Mouse (Mus musculus) ES-E14 (cell line): ENCODE measurements around the gene Rorb. TPM values are rescaled to one million over a fixed set of nuclear protein-coding genes. Genes with fewer than 3 reads are reported as not detected.

ENCODE experiments used
- DNase-seq: peaks from one replicate; pipeline ENCODE4 v3.0.0-alpha.2; 2013; ENCODE audit warnings: low read depth, low spot score
- H3K27ac ChIP-seq: 2 replicates; pipeline ENCODE4 v1.5.1; 2012; ENCODE audit warnings: low read depth, mild to moderate bottlenecking, low read length, moderate library complexity, mixed read lengths; ENCODE audit not compliant: poor library complexity, insufficient read depth, severe bottlenecking
- H3K36me3 ChIP-seq: 2 replicates; pipeline ENCODE4 v1.6.1; 2012; ENCODE audit warnings: mild to moderate bottlenecking, low read length, moderate library complexity, mixed read lengths; ENCODE audit not compliant: control insufficient read depth, poor library complexity, insufficient read depth, severe bottlenecking
- H3K4me1 ChIP-seq, 2 experiments: fragments of 150-350 bp in 1 of 2; sonication (generic) in 1 of 2; 2 replicates each; pipeline ENCODE4 v1.6.1; 2012; ENCODE audit warnings: low read length in 2 of 2, mild to moderate bottlenecking in 1 of 2, mixed read lengths in 1 of 2; ENCODE audit not compliant: control insufficient read depth in 2 of 2, insufficient read depth in 2 of 2, poor library complexity in 1 of 2
- H3K4me3 ChIP-seq, 2 experiments: fragments of 150-350 bp in 1 of 2; sonication (generic) in 1 of 2; 2 replicates each; pipeline ENCODE4 v1.5.1; 2012; ENCODE audit warnings: low read length in 2 of 2, low read depth in 1 of 2, mild to moderate bottlenecking in 1 of 2, mixed read lengths in 1 of 2; ENCODE audit not compliant: insufficient read depth in 1 of 2, poor library complexity in 1 of 2, severe bottlenecking in 1 of 2
- H3K9ac ChIP-seq: 2 replicates; pipeline ENCODE4 v1.6.1; 2012; ENCODE audit warnings: low read depth, mild to moderate bottlenecking, low read length, mixed read lengths; ENCODE audit not compliant: poor library complexity, insufficient read depth, severe bottlenecking
- H3K9me3 ChIP-seq: fragments of 150-350 bp; sonication (generic); 2 replicates; pipeline ENCODE4 v1.6.1; 2012; ENCODE audit warnings: low read depth, mild to moderate bottlenecking, low read length; ENCODE audit not compliant: control insufficient read depth, insufficient read depth
- CHD2 ChIP-seq: IDR thresholded peaks from 2 replicates; pipeline ENCODE4 v1.6.1; 2014; ENCODE audit warnings: mild to moderate bottlenecking, low read depth, low read length, inconsistent platforms
- HCFC1 ChIP-seq: IDR thresholded peaks from 2 replicates; pipeline ENCODE4 v1.6.1; 2012; ENCODE audit warnings: low read length, inconsistent platforms, borderline replicate concordance; ENCODE audit not compliant: insufficient read depth
- MAFK ChIP-seq: IDR thresholded peaks from 2 replicates; pipeline ENCODE4 v1.6.1; 2014; ENCODE audit warnings: mild to moderate bottlenecking, low read depth, low read length, inconsistent platforms; ENCODE audit not compliant: insufficient read depth
- ZC3H11A ChIP-seq: IDR thresholded peaks from 2 replicates; pipeline ENCODE4 v1.6.1; 2012; ENCODE audit warnings: low read depth, mild to moderate bottlenecking, inconsistent platforms, low read length, borderline replicate concordance
- ZNF384 ChIP-seq: IDR thresholded peaks from 2 replicates; pipeline ENCODE4 v1.6.1; 2012; ENCODE audit warnings: low read depth, low read length, inconsistent platforms
- in situ Hi-C, 2 experiments: fragments of 600-800 bp; cut with MboI; formaldehyde crosslinking; loops; one replicate each; pipeline ENCODE4 v1.15.1; 2025; ENCODE audit warnings: low sequenced_read_pairs in 2 of 2, inconsistent platforms in 1 of 2; ENCODE audit not compliant: unreplicated experiment in 2 of 2
- total RNA-seq: library from RNA; depleted of rRNA; stranded (reverse); fragments of 300-350 nt; gene quantifications from 2 replicates; pipeline ENCODE4 v1.2.3, GENCODE M21; 2012

Gene Rorb
- total RNA-seq, 1 experiment = 0.13 TPM

DNA sequence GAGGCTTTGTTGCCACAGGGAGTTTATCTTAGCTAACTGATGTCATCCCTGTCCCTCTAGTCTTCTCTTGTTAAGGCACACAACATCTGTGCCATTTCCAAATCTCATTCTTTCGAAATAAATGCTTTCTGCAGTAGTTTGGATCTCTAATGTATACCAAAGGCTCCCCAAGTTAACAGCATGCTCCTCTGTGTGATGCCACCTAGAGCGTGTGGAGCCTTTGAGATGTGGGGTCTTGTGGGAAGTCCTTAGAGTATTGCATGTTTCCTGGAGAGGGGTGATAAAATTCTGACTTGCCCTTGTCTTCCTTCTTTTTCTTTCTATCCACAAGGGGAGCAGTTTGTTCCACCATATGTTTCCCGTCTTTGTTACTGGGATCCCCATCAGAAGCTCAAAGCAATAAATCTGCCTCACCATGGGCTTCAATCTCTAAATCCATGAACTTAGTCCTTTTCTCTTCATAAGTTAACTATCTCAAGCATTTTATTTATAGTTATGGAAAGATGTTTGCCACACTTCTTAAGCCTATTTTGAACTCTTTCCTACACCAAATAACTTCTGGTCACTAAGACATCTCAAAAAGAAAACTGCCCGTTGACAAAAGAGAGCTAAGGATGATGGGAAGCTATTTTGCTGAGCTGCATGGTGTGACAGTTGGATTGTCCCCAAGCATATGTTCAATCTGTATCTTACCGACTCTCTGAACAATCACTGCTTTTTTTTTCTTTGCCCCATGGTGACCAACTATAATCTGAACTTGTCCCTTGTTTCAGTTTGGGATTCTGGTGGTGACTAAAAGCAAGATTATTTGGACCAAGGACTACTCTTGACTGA is 76.3 kb downstream of the Rorb start:
- H3K4me3 ChIP-seq = no peak overlapping the region
- in situ Hi-C loops = no loop called here
- no peaks in the 10 kb centered on the region for H3K36me3 ChIP-seq
- no peaks in the 10 kb centered on the region for H3K9me3 ChIP-seq
- no peak overlapping the region for H3K9ac ChIP-seq
- TF ChIP-seq MAFK (no peak), ZNF384 (no peak), ZC3H11A (no peak), CHD2 (no peak)
- DNase-seq = no peak
- H3K27ac ChIP-seq = no peak overlapping the region
- no peaks in the 10 kb centered on the region for H3K4me1 ChIP-seq

DNA sequence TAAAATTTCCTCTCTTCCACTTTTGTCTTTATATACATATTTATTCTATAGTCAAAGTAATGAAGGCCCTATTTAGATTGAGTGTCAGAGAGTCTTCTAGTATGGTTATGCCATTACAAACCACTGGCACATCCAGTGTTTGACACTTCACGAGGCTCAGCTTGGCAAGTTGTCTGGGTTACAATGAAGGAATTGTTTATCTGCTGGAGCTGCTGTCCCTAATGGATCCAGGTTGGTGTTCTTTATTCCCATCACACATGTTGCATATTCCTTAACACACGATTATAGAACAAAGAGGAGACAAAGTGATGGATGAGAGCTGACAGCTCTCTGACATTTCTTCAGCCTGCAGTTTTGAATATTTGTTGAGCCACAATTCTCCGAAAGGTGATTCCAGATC is 77.0 kb downstream of the Rorb start:
- no peak overlapping the region for H3K9ac ChIP-seq
- H3K4me3 ChIP-seq = no peak overlapping the region
- TF ChIP-seq CHD2 (no peak), ZC3H11A (no peak), HCFC1 (no peak), MAFK (no peak), ZNF384 (no peak)
- no peaks in the 10 kb centered on the region for H3K36me3 ChIP-seq
- no peaks in the 10 kb centered on the region for H3K4me1 ChIP-seq
- DNase-seq = no peak
- in situ Hi-C loops = no loop called here
- H3K9me3 ChIP-seq = no peaks in the 10 kb centered on the region
- H3K27ac ChIP-seq = no peak overlapping the region

DNA sequence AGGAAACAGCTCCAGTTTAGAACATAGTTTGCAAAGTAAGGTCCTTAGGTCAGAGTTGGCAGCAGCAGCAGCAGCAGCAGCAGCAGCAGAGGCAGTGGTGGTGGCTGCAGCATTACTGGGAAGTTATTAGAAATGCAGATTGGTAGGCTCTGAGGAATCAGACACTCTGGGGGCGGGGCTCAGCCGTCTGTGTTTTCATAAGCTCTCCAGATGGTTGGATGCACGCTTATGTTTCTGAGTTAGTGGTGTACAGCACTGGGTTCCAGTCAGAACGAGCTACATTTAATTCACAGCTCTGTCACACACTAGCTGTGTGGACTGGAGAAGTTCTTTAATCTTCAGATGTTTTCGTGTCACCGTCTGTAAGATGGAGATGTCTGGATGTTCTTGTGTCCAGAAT is 105.9 kb downstream of the Rorb start:
- Histone ChIP-seq H3K36me3 (no peaks in the 10 kb centered on the region), H3K9me3 (no peaks in the 10 kb centered on the region), H3K27ac (no peak overlapping the region), H3K9ac (no peak overlapping the region), H3K4me1 (no peaks in the 10 kb centered on the region), H3K4me3 (no peak overlapping the region)
- in situ Hi-C loops = no loop called here
- TF ChIP-seq MAFK (no peak), ZC3H11A (no peak), ZNF384 (no peak), CHD2 (no peak), HCFC1 (no peak)
- no peak for DNase-seq

DNA sequence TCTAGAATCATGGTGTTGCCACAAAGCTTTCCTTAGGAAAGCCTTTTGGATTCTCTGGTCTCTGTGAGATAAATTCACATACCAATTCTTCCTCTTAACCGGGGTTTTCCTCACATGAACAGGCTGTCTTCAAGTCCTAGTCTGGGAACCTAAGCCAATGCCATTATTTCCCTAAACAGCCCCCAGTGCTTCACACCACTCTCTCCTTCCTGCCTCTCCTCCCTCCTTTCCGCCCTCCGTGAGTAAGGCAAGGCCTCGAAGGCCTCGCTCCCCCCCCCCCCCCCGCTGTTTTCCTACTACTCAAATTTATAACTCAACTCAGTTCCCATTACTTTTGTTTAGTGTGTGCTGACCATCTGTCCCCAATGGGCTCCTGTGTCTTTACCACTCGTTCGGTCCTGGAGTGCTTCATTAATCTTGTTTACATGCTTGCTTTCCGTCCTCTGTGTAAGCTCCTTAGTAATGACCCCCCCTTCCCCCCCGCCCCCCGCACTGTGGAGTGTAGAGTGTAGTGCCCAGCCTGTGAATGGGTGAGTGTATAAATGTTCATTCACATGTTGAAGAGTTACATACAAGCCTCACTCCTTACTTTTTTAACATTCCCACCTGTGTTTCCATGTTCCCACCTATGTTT is 106.9 kb downstream of the Rorb start:
- H3K9me3 ChIP-seq = no peaks in the 10 kb centered on the region
- in situ Hi-C loops = no loop called here
- H3K4me1 ChIP-seq = no peaks in the 10 kb centered on the region
- no peak overlapping the region for H3K4me3 ChIP-seq
- H3K27ac ChIP-seq = no peak overlapping the region
- no peaks in the 10 kb centered on the region for H3K36me3 ChIP-seq
- no peak overlapping the region; the same call in 1 of the 2 replicates for H3K9ac ChIP-seq
- TF ChIP-seq ZNF384 = no peak
- TF ChIP-seq ZC3H11A = no peak
- no peak for TF ChIP-seq MAFK
- TF ChIP-seq HCFC1 = no peak
- no peak for TF ChIP-seq CHD2
- DNase-seq = no peak
